Mouse (Mus musculus): ENCODE measurements at regions not wholly inside any gene's neighbourhood (a gene's known extent, or its start where the extent isn't known, plus 50 kb on each side); places are given as distances from the start of the nearest gene placed in this dataset.
"Not testable (repeated sequence)": the region's sequence is repeated elsewhere in the genome, so short reads cannot be mapped to it uniquely, and the experiment has no call there.

- Histone ChIP-seq H3K36me3 (ENCODE audit: control insufficient read depth, insufficient read depth) (no peaks in the 10 kb centered on the region), H3K4me2 (ENCODE audit: low read depth, low read length) (no peak overlapping the region), H3K9ac (ENCODE audit: low read depth, low read length) (no peak overlapping the region), H3K4me3 (ENCODE audit: low read depth, low read length) (no peak overlapping the region), H3K27me3 (ENCODE audit: control insufficient read depth, insufficient read depth, low read depth, low read length) (no peaks in the 10 kb centered on the region), H3K9me3 (replicated peaks; ENCODE audit: control insufficient read depth, low read length) (no peaks in the 10 kb centered on the region), H3K4me1 (ENCODE audit: control insufficient read depth, low read depth, low read length) (no peaks in the 10 kb centered on the region), H3K27ac (ENCODE audit: low read length) (no peak overlapping the region)
- WGBS (ENCODE audit: insufficient replicate concordance), result 50% methylated on average over 4 of the region's 4 CpGs
- ATAC-seq (ENCODE audit: low read depth), result no peak
Observed at GRCm38 (mm10) chr7:137671156-137671555, 233.7 kb downstream of the Glrx3 start.

DNA sequence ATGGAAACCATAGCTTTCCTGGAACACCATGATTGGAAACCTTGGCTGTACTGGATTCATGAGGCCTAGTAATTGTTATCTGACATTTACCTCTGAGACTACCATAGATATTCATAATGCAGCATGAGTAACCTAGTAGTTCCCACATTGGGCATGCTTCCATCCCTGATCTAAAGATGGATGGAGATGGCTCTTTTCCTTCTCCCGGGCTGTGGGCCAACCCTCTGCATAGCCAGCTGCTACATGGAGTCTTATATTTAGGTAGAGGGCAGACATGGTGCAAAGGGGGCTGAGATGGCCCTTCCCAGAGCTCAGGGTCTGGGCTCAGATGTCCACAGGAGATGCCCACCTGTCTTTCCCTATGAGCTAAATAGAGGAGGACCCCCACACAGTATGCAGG lies 237.2 kb downstream of the Glrx3 start:
- no peaks in the 10 kb centered on the region for H3K4me1 ChIP-seq (ENCODE audit: control insufficient read depth, low read depth, low read length)
- WGBS (ENCODE audit: insufficient replicate concordance), result 50% methylated on average over 1 of the region's 1 CpGs
- H3K4me3 ChIP-seq (ENCODE audit: low read depth, low read length), result no peak overlapping the region
- no peak overlapping the region for H3K27ac ChIP-seq (ENCODE audit: low read length)
- H3K27me3 ChIP-seq (ENCODE audit: control insufficient read depth, insufficient read depth, low read depth, low read length), result no peaks in the 10 kb centered on the region
- H3K9me3 ChIP-seq (replicated peaks; ENCODE audit: control insufficient read depth, low read length), result no peaks in the 10 kb centered on the region
- H3K4me2 ChIP-seq (ENCODE audit: low read depth, low read length), result no peak overlapping the region
- no peak for ATAC-seq (ENCODE audit: low read depth)
- H3K36me3 ChIP-seq (ENCODE audit: control insufficient read depth, insufficient read depth), result no peaks in the 10 kb centered on the region
- no peak overlapping the region for H3K9ac ChIP-seq (ENCODE audit: low read depth, low read length)

- Histone ChIP-seq H3K27me3 (ENCODE audit: control insufficient read depth, insufficient read depth, low read depth, low read length) (no peaks in the 10 kb centered on the region), H3K4me2 (ENCODE audit: low read depth, low read length) (no peak overlapping the region), H3K4me3 (ENCODE audit: low read depth, low read length) (no peak overlapping the region), H3K36me3 (ENCODE audit: control insufficient read depth, insufficient read depth) (no peaks in the 10 kb centered on the region), H3K4me1 (ENCODE audit: control insufficient read depth, low read depth, low read length) (no peaks in the 10 kb centered on the region), H3K9me3 (replicated peaks; ENCODE audit: control insufficient read depth, low read length) (no peaks in the 10 kb centered on the region), H3K9ac (ENCODE audit: low read depth, low read length) (no peak overlapping the region), H3K27ac (ENCODE audit: low read length) (no peak overlapping the region)
- WGBS (ENCODE audit: insufficient replicate concordance), result 67% methylated on average over 5 of the region's 5 CpGs
- ATAC-seq (ENCODE audit: low read depth), result no peak
Observed at GRCm38 (mm10) chr7:137675381-137675780, 238.0 kb downstream of the Glrx3 start.

- 65% methylated on average over 6 of the region's 6 CpGs for WGBS (ENCODE audit: insufficient replicate concordance)
- no peak for ATAC-seq (ENCODE audit: low read depth)
Observed at GRCm38 (mm10) chr7:137684826-137685225, 247.4 kb downstream of the Glrx3 start.

GRCm38 (mm10) chr7:137685320-137685719 lies 247.9 kb downstream of the Glrx3 start:
- Histone ChIP-seq H3K36me3 (ENCODE audit: control insufficient read depth, insufficient read depth) (no peaks in the 10 kb centered on the region), H3K9me3 (replicated peaks; ENCODE audit: control insufficient read depth, low read length) (no peaks in the 10 kb centered on the region), H3K9ac (ENCODE audit: low read depth, low read length) (no peak overlapping the region), H3K27me3 (ENCODE audit: control insufficient read depth, insufficient read depth, low read depth, low read length) (no peaks in the 10 kb centered on the region), H3K4me3 (ENCODE audit: low read depth, low read length) (no peak overlapping the region), H3K4me2 (ENCODE audit: low read depth, low read length) (no peak overlapping the region), H3K4me1 (ENCODE audit: control insufficient read depth, low read depth, low read length) (no peaks in the 10 kb centered on the region), H3K27ac (ENCODE audit: low read length) (no peak overlapping the region)
- WGBS (ENCODE audit: insufficient replicate concordance), result 47% methylated on average over 6 of the region's 6 CpGs
- ATAC-seq (ENCODE audit: low read depth), result no peak

More at GRCm38 (mm10) chr7:137684826-137685225, 247.4 kb downstream of the Glrx3 start:
- no peaks in the 10 kb centered on the region for H3K4me1 ChIP-seq (ENCODE audit: control insufficient read depth, low read depth, low read length)
- no peak overlapping the region for H3K9ac ChIP-seq (ENCODE audit: low read depth, low read length)
- no peak overlapping the region for H3K4me2 ChIP-seq (ENCODE audit: low read depth, low read length)
- no peaks in the 10 kb centered on the region for H3K9me3 ChIP-seq (replicated peaks; ENCODE audit: control insufficient read depth, low read length)
- no peaks in the 10 kb centered on the region for H3K27me3 ChIP-seq (ENCODE audit: control insufficient read depth, insufficient read depth, low read depth, low read length)
- H3K4me3 ChIP-seq (ENCODE audit: low read depth, low read length), result no peak overlapping the region
- no peak overlapping the region for H3K27ac ChIP-seq (ENCODE audit: low read length)
- no peaks in the 10 kb centered on the region for H3K36me3 ChIP-seq (ENCODE audit: control insufficient read depth, insufficient read depth)

DNA sequence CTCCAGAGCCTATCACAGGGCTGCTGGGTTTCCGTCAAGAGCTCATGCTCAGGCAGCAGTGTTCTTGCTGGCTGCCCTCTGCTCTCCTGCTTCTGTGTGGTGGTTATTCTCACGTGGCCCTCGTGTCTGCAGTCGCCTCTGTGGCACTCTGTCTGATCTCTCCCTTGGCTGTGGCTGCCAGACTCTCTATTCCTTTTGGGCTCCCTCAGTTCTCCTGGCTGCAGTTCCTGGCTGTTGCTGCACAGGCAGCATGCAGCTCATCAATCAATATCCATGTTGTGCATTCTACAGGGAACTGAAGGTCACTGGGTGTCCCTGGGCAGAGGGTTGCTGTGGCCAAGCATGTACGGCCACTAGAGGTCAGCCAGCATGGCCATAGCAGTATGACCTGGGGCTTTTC lies 259.4 kb downstream of the Glrx3 start:
- H3K9ac ChIP-seq (ENCODE audit: low read depth, low read length), result no peak overlapping the region
- H3K4me1 ChIP-seq (ENCODE audit: control insufficient read depth, low read depth, low read length), result no peaks in the 10 kb centered on the region
- no peaks in the 10 kb centered on the region for H3K9me3 ChIP-seq (replicated peaks; ENCODE audit: control insufficient read depth, low read length)
- no peak overlapping the region for H3K27ac ChIP-seq (ENCODE audit: low read length)
- 54% methylated on average over 5 of the region's 5 CpGs for WGBS (ENCODE audit: insufficient replicate concordance)
- H3K4me3 ChIP-seq (ENCODE audit: low read depth, low read length), result no peak overlapping the region
- H3K36me3 ChIP-seq (ENCODE audit: control insufficient read depth, insufficient read depth), result no peaks in the 10 kb centered on the region
- no peak overlapping the region for H3K4me2 ChIP-seq (ENCODE audit: low read depth, low read length)
- ATAC-seq (ENCODE audit: low read depth), result no peak
- H3K27me3 ChIP-seq (ENCODE audit: control insufficient read depth, insufficient read depth, low read depth, low read length), result no peaks in the 10 kb centered on the region

DNA sequence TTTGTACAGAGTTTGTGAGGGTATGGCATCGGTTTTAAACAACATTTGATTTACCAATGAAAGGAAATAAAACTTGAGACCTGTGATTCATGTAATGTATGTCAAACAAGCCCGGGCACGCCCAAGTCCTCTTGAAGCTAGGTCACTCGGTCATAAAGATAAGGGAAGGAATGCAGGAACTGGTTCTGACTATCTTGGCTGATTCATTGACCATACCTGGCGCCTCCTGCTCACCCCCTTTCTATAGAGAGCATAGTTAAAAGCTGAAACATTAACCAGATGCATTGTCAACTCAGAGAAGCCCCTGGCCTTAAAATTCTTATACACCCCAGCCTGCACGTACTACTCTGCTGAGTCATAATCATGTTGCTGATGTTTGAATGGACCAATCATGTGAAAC lies 261.1 kb downstream of the Glrx3 start:
- WGBS (ENCODE audit: insufficient replicate concordance), result 62% methylated on average over 6 of the region's 6 CpGs

DNA sequence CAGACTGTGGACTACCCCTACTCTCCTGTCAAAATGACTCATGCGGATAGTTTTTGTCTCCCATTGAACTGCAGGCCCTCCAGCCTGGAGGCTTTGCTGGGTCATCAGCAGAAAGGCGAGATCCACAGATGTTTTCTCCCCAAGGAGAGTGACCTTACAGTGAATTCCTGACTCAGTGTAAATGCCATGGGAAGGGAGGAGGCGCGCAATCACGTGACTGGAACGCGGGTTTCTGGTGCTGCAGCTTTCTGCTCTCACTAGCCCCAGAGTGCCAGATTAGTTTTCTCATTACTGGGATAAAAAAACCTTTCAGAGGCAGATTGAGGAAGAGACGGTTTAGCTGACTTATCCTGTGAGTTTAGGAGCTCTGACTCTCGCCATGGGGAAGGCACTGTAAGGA lies 275.4 kb downstream of the Glrx3 start:
- H3K9me3 ChIP-seq (replicated peaks; ENCODE audit: control insufficient read depth, low read length), result no peaks in the 10 kb centered on the region
- H3K4me2 ChIP-seq (ENCODE audit: low read depth, low read length), result no peak overlapping the region
- no peak overlapping the region for H3K27ac ChIP-seq (ENCODE audit: low read length)
- H3K4me3 ChIP-seq (ENCODE audit: low read depth, low read length), result no peak overlapping the region
- no peak for ATAC-seq (ENCODE audit: low read depth)
- WGBS (ENCODE audit: insufficient replicate concordance), result 53% methylated on average over 9 of the region's 9 CpGs
- H3K27me3 ChIP-seq (ENCODE audit: control insufficient read depth, insufficient read depth, low read depth, low read length), result no peaks in the 10 kb centered on the region
- no peaks in the 10 kb centered on the region for H3K4me1 ChIP-seq (ENCODE audit: control insufficient read depth, low read depth, low read length)
- no peaks in the 10 kb centered on the region for H3K36me3 ChIP-seq (ENCODE audit: control insufficient read depth, insufficient read depth)
- H3K9ac ChIP-seq (ENCODE audit: low read depth, low read length), result no peak overlapping the region

More for the DNA sequence above, 261.1 kb downstream of the Glrx3 start:
- H3K36me3 ChIP-seq (ENCODE audit: control insufficient read depth, insufficient read depth); H3K4me2 ChIP-seq (ENCODE audit: low read depth, low read length); H3K4me3 ChIP-seq (ENCODE audit: low read depth, low read length); H3K27ac ChIP-seq (ENCODE audit: low read length); H3K9ac ChIP-seq (ENCODE audit: low read depth, low read length); H3K27me3 ChIP-seq (ENCODE audit: control insufficient read depth, insufficient read depth, low read depth, low read length); ATAC-seq (ENCODE audit: low read depth); H3K4me1 ChIP-seq (ENCODE audit: control insufficient read depth, low read depth, low read length); H3K9me3 ChIP-seq (replicated peaks; ENCODE audit: control insufficient read depth, low read length): not testable (repeated sequence)

DNA sequence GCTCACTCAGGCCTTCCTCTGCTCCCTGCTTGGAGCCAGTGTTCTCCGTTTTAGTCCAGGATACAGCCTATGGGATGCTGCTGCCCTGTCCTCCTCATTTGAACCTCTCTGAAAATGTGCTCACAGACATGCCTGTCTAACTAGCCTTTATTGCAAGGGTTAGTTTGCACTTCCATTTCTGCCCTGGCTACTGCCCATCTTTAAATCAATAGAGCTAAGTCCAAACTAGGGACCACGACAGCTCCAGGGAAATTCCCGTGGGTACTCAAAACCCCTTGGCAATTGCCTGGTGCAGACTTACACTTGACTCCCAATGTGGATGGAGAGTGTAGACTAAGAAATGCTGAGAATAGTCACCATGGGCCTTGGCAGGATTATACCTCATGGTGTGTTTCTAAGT lies 276.4 kb downstream of the Glrx3 start:
- Histone ChIP-seq H3K4me1 (ENCODE audit: control insufficient read depth, low read depth, low read length) (no peaks in the 10 kb centered on the region), H3K27ac (ENCODE audit: low read length) (no peak overlapping the region), H3K36me3 (ENCODE audit: control insufficient read depth, insufficient read depth) (no peaks in the 10 kb centered on the region), H3K4me2 (ENCODE audit: low read depth, low read length) (no peak overlapping the region), H3K4me3 (ENCODE audit: low read depth, low read length) (no peak overlapping the region), H3K9ac (ENCODE audit: low read depth, low read length) (no peak overlapping the region), H3K27me3 (ENCODE audit: control insufficient read depth, insufficient read depth, low read depth, low read length) (no peaks in the 10 kb centered on the region), H3K9me3 (replicated peaks; ENCODE audit: control insufficient read depth, low read length) (no peaks in the 10 kb centered on the region)
- WGBS (ENCODE audit: insufficient replicate concordance), result 46% methylated on average over 3 of the region's 3 CpGs
- no peak for ATAC-seq (ENCODE audit: low read depth)

Data from liver, embryonic 16.5 days (tissue).